Mouse (Mus musculus) gastrocnemius, adult 2 months (tissue): Measurements from ENCODE around the gene Traf4. TPM values are rescaled to one million over a fixed set of nuclear protein-coding genes. Genes with fewer than 3 reads are reported as not detected.

Experiments used
- DNase-seq: peaks from one replicate; pipeline ENCODE4 v3.0.0; 2022
- H3K27ac ChIP-seq: fragments of 200-600 bp; 2 replicates; pipeline ENCODE4 v1.8.1; 2022; ENCODE audit warnings: mild to moderate bottlenecking
- H3K4me3 ChIP-seq: fragments of 200-600 bp; 2 replicates; pipeline ENCODE4 v1.8.1; 2022; ENCODE audit warnings: mild to moderate bottlenecking, moderate library complexity
- CTCF ChIP-seq: fragments of 200-600 bp; IDR thresholded peaks from 2 replicates; pipeline ENCODE4 v1.8.1; 2022; ENCODE audit warnings: antibody characterized with exemption, mild to moderate bottlenecking, moderate library complexity
- intact Hi-C: fragments of 180-260 bp; cut with DNase I; formaldehyde crosslinking; loops from one replicate; pipeline ENCODE4 v1.15.1; 2025
- microRNA-seq: library from miRNA; unstranded; fragments of <30 nt; microRNA quantifications from one replicate; pipeline ENCODE4 v1.2.0, GENCODE M21; 2021
- total RNA-seq, 2 experiments: library from RNA; stranded (reverse); gene quantifications; 2 replicates each; pipeline ENCODE4 v1.2.3; 2021

Gene Traf4
- total RNA-seq, 2 experiments from 2014 or later = 2.1 to 2.8 TPM

- Histone ChIP-seq H3K27ac (no peak overlapping the region; the same call in 1 of the 2 replicates), H3K4me3 (no peak overlapping the region)
- no peak for TF ChIP-seq CTCF
- DNase-seq = no peak
- intact Hi-C loops = no loop called here
Measured at GRCm38 (mm10) chr11:78119898-78120297, 45.5 kb downstream of the Traf4 start.

- Histone ChIP-seq H3K27ac (no peak overlapping the region), H3K4me3 (no peak overlapping the region)
- intact Hi-C loops = no loop called here
- no peak for DNase-seq
- TF ChIP-seq CTCF = no peak
Measured at GRCm38 (mm10) chr11:78118467-78118866, 46.9 kb downstream of the Traf4 start.

- Histone ChIP-seq H3K4me3 (peak overlapping the region; percentile 84), H3K27ac (peak overlapping the region; percentile 82; the same call in 1 of the 2 replicates)
- TF ChIP-seq CTCF = no peak
- intact Hi-C loops = no loop called here
- no peak for DNase-seq
Measured at GRCm38 (mm10) chr11:78116146-78116410, 49.3 kb downstream of the Traf4 start.

- Histone ChIP-seq H3K27ac (peak overlapping the region; percentile 82), H3K4me3 (peak overlapping the region; percentile 84)
- DNase-seq = peak; percentile 97
- intact Hi-C loops = no loop called here
- no peak for TF ChIP-seq CTCF
Measured at GRCm38 (mm10) chr11:78115367-78116145, 49.8 kb downstream of the Traf4 start.

GRCm38 (mm10) chr11:78114676-78115366 lies 50.6 kb downstream of the Traf4 start:
- Histone ChIP-seq H3K4me3 (peak overlapping the region; percentile 84), H3K27ac (peak overlapping the region; percentile 82)
- TF ChIP-seq CTCF = no peak
- no peak for DNase-seq
- intact Hi-C loops = no loop called here

- no peak for DNase-seq
- TF ChIP-seq CTCF = no peak
- no peak overlapping the region for H3K4me3 ChIP-seq
- intact Hi-C loops = no loop called here
- no peak overlapping the region for H3K27ac ChIP-seq
Measured at GRCm38 (mm10) chr11:78113616-78114015, 51.8 kb downstream of the Traf4 start.

Small RNAs within 50 kb of the gene (microRNA-seq; reads per million reads assigned to microRNA genes)
- not detected for gene Mir7653

Other genes starting within 250 kb of the Traf4 start
- gene Sez6, start 234.8 kb downstream of the Traf4 start, total RNA-seq = under 1 TPM in 1 of 2 experiments, not detected in 1; 0.25 TPM
- 10 to 100 TPM; 15.0 to 15.8 TPM for gene Phf12, start 182.8 kb downstream of the Traf4 start, total RNA-seq
- gene Dhrs13, start 133.3 kb downstream of the Traf4 start, total RNA-seq = 1 to 10 TPM in 1 of 2 experiments, under 1 TPM in 1; 0.74 to 1.1 TPM
- 10 to 100 TPM; 46.0 to 49.8 TPM for gene Flot2, start 127.7 kb downstream of the Traf4 start, total RNA-seq
- gene Eral1, start 85.2 kb downstream of the Traf4 start, total RNA-seq = 10 to 100 TPM; 18.8 to 26.2 TPM
- 1 to 10 TPM; 7.1 to 7.9 TPM for gene Fam222b, start 70.9 kb downstream of the Traf4 start, total RNA-seq
- under 1 TPM; 0.36 to 0.75 TPM for gene Nek8, start 11.1 kb upstream of the Traf4 start, total RNA-seq
- 1 to 10 TPM; 1.3 to 1.7 TPM for gene Tlcd1, start 11.1 kb upstream of the Traf4 start, total RNA-seq
- 100 to 1,000 TPM; 760 to 970 TPM for gene Rpl23a, start 18.0 kb upstream of the Traf4 start, total RNA-seq
- 1 to 10 TPM; 3.3 to 4.6 TPM for gene Rab34, start 22.8 kb upstream of the Traf4 start, total RNA-seq
- under 1 TPM in 1 of 2 experiments, not detected in 1; 0.81 TPM for gene Proca1, start 27.8 kb upstream of the Traf4 start, total RNA-seq
- 10 to 100 TPM; 47.3 to 48.0 TPM for gene Sdf2, start 80.2 kb upstream of the Traf4 start, total RNA-seq
- 10 to 100 TPM; 30.3 to 33.7 TPM for gene Supt6, start 80.4 kb upstream of the Traf4 start, total RNA-seq
- 100 to 1,000 TPM; 221 to 231 TPM for gene 2610507B11Rik, start 96.2 kb upstream of the Traf4 start, total RNA-seq
- gene BC030499, start 125.3 kb upstream of the Traf4 start, total RNA-seq = under 1 TPM; 0.75 to 0.87 TPM
- gene Spag5, start 135.9 kb upstream of the Traf4 start, total RNA-seq = 1 to 10 TPM in 1 of 2 experiments, under 1 TPM in 1; 0.81 to 2.0 TPM
- gene Aldoc, start 157.4 kb upstream of the Traf4 start, total RNA-seq = 1 to 10 TPM; 1.6 to 2.7 TPM
- 10 to 100 TPM; 20.0 to 21.3 TPM for gene Pigs, start 162.8 kb upstream of the Traf4 start, total RNA-seq
- gene Unc119, start 177.9 kb upstream of the Traf4 start, total RNA-seq = 1 to 10 TPM; 7.1 to 9.2 TPM
- gene Foxn1, start 221.0 kb upstream of the Traf4 start, total RNA-seq = not detected